Mouse (Mus musculus): ENCODE measurements at regions not wholly inside any gene's neighbourhood (a gene's known extent, or its start where the extent isn't known, plus 50 kb on each side); places are given as distances from the start of the nearest gene placed in this dataset.

DNA sequence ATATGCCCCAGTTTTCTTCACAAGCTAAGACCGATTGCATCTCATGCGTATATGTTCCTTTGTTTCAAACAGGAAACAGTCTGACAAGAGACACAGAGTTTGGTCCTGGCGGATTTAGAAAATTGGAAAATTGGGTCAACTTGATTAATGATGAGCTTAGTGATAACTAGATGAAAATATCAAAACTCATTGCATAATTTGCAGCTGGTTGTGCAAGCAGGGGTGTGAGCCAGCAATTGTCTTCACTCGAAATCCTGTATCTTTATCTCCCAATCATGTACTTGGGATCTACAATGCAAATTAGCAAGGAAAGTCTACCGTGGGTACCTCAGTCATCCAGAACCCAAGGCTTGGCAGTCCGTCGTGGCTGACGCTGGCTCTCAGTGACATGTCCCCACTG, 128.9 kb upstream of the N6amt1 start:
- DNase-seq: no peak

DNA sequence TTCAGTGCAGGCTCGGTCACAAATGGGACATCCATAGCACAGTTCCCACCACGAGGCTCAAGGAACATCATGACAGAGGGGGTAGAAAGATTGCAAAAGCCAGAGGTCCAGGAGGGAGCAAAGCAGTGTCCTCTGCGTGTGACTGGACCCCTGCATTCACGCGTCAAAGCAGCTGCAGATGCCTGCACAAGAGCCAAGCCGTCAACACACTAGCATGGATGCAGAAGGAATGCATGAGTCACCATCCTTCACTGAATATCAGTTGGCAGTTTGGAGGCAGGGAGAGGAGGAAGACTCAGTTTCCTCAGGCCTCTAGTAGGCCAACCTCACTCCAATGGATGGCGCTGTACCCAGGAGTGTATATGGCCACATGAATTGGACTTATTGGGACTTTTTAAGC, 130.0 kb upstream of the N6amt1 start:
- DNase-seq: no peak

GRCm38 (mm10) chr16:87220611-87221010, 133.4 kb upstream of the N6amt1 start:
- no peak for DNase-seq

DNA sequence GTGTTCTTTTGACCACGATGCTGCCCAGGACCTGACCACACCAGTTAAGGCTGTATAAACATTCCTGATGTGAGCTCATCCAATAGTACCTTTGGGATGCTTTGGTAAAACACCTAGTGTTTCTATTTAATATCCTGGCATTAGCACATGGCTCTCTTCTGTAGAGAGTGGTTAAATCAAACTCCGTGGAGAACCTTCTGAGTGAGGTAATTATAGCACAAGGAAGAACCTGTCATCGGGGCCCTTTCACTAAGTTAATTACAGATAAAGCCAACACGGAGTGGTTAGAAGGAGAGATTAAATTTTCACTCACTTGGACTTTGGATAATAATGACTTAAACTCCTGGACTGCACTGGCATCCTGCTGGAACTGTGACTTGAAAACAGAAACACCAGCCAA, 133.8 kb upstream of the N6amt1 start:
- DNase-seq: no peak

DNA sequence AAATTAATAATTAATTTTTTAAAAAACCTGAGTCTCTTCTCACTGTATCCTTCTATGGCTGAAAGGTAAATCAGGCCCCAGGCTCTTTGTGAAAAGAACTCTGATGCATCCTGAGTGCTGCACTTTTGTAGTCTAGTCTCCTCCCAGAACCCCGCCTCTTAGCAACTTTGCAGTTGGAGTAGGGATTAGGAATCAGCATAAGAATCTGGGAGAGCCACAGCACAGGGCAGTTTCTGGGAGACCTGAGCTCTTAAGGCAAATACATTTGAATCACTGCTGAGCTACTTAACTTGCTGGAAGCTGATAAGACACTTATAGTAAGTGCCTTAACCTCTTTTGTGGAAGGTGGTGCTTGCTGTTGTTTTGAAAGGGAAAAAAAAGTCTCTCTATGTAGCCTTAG, 146.1 kb upstream of the N6amt1 start:
- DNase-seq: no peak

- no peak for DNase-seq
Observed at GRCm38 (mm10) chr16:87190471-87190870, 163.5 kb upstream of the N6amt1 start.

GRCm38 (mm10) chr16:87188737-87189136, 165.2 kb upstream of the N6amt1 start:
- no peak for DNase-seq

DNA sequence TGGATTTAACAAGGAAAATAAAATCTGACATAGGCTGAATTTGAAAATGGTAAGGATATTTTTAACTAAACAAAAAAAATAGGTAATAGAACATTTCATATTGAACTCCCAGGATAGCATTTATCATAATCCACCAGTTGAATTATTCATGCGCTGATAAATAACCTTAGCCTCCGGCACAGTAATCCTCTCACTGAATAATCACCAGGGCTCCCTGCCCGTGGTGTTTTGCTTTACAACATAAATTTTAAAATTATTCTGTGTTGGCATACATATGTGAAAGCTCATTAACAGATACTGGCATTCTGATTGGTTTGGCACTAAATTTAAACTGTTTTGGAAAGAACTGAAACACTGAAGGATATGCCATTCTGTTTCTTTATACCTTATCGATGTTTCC, 181.6 kb upstream of the N6amt1 start:
- DNase-seq: no peak

GRCm38 (mm10) chr16:87139301-87139700, 214.7 kb upstream of the N6amt1 start:
- no peak for DNase-seq

- no peak for DNase-seq
Observed at GRCm38 (mm10) chr16:87136503-87136902, 217.5 kb upstream of the N6amt1 start.

GRCm38 (mm10) chr16:87134452-87134851, 219.5 kb upstream of the N6amt1 start:
- DNase-seq: no peak

DNA sequence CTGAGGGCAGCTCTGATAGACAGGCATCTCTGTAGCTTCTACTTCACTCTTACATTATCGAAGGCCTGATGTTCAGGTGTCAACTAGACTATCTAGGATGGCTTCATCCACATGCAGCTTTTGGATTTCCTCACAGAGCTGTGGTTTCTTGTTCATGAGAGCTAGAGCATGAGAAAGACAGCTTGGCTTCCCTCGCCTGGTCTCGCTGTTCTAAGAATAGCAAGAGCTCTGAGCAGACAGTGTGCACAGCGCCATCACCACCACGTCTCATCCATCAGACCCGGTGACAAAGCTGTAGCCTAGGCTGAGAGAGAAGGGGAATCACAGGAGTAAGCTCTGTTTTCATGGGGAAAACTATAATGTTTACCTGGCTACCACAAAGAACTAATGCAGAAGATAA, 220.1 kb upstream of the N6amt1 start:
- DNase-seq: no peak

GRCm38 (mm10) chr16:87132082-87132481, 221.9 kb upstream of the N6amt1 start:
- DNase-seq: no peak

GRCm38 (mm10) chr16:87130733-87131640, 223.0 kb upstream of the N6amt1 start:
- no peak for DNase-seq

DNA sequence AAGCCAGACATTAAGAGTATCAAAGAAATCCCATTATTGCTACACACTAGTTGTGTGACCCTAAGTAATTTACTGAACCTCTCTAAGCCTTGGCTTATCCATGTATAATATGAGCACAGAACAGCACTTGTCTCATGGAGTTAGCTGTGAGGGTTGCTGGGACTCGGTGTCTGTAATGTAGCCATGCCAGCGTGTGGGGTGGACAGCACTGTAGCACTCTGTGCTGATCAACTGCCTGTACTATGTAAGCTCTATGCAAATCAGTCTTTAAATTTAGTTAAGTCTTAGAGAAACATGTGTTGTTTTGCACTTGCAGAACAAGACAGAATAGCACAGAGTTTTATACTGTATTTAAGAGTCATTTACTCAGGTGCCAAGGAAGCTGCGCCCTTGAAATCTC, 225.0 kb upstream of the N6amt1 start:
- DNase-seq: no peak

- DNase-seq: no peak
Observed at GRCm38 (mm10) chr16:87128230-87128629, 225.8 kb upstream of the N6amt1 start.

GRCm38 (mm10) chr16:87124519-87124918, 229.5 kb upstream of the N6amt1 start:
- no peak for DNase-seq

DNA sequence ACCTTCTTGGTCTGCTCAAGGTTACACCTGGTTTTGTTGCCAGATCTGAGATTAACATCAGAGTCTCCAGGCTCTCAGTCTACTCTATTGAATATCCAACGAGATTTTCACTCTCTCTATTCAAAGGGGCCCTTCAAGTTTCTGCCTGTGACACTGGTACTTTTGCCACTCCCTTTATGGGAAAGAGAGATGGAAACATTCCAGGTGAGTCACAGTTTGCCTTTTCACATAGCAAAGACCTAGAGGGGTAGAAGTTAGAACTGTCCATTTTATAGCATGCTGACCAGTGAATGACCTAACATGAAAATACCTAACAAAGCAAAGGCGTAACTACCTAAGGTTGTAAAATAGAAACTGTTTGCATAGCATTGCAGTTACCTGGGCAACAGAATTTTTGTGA, 250.4 kb upstream of the N6amt1 start:
- no peak for DNase-seq

- no peak for DNase-seq
Observed at GRCm38 (mm10) chr16:87102057-87102456, 251.9 kb upstream of the N6amt1 start.

DNA sequence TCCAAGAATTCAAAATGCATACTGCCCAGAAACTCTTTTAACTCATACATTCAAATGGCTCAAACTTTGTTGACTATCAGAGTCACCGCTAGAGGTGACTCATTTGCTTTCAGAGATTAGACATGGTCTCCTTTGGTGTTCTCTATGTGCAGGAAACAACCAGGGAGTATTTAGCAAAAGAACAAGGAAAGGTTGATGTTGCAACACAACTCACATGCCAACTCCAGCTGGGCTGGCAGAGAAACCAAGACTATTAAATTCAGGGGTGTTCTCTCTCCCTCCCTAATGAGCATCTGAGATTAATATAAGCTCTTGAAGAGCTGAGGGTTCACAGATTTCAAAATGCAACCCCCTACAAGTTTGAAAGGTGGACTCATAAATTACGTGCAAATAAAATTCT, 262.0 kb upstream of the N6amt1 start:
- DNase-seq: no peak

DNA sequence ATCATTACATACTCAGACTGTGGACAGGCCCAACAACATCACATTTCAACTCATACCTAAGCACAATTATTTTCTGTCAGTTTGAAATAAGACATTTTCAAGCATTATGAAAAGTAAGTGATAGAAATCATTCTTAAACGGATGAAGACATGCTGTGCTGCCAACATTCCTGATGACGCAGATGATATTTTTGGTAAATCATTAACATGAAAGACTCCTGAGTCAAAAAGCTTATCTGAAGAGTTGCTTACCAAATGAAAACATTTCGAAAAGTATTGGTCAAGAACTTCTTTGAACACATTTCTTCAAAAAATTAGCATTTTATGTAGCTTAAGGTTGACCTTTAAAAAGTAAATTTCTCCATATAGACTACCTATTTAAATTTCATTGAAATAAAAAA, 264.7 kb upstream of the N6amt1 start:
- DNase-seq: no peak

DNA sequence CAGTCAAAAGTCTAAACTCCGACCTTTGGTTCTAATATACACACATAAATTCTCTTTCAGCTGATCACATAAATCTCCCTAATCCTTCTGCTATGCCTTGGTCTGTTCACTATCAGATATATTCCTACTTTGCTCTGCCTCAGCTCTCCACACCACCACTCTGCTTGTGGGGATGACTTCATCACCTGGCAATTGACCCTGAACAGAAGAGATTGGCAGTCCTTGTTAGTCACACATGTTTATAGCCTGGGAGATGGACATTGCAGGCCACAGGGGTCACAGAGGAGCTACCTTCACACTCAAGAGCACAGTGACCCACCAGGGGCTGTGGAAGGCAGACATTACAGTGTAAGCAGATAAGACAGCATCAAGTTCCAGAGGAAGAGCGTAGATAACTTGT, 270.5 kb upstream of the N6amt1 start:
- no peak for DNase-seq

GRCm38 (mm10) chr16:87077385-87077784, 276.6 kb upstream of the N6amt1 start:
- DNase-seq: no peak

DNA sequence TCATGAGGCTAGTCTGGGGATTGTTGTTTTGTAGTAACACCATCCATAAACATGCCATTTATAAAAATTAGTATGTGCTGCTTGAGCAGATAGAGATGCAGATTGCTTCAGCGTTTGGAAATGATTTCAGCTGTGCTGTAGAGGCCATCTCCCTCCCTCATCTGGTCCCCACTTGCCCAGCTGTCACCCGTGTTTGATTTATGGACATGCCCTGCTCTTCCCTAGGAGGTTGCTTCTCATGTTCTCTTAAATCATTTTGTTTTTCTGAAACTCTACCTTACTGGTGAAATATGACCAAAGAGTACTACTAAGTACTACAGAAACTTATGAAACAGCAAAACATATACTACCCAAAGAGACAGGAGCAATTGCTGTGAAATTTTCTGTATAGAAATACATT, 284.7 kb upstream of the N6amt1 start:
- no peak for DNase-seq

DNA sequence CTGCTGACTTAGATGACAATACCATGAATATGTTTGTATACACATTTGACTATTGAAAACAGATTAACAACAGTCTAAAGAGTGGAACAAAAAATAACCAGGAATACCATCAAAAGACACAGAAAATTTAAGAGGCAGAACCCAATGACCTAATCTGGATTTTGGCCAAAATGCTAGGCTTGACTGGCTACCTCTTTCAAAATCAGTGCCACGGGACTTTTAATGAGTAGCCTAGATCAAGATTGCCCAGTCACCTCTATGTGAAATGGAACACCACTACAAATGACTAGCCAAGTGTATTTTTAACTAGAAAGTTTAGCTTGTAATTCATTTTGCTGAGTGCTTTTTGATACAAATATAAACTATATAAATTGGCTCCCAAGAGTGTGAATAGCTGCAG, 286.0 kb upstream of the N6amt1 start:
- DNase-seq: no peak

Data from thymus, postnatal 4 days (tissue).